Mouse (Mus musculus): ENCODE results near the gene Adamts17.

Adamts17 gene

GRCm38 (mm10) chr7:66929263-66929662 is 89.7 kb downstream of the Adamts17 start:
- no peak for DNase-seq (ENCODE audit: extremely low read depth, low read depth)

GRCm38 (mm10) chr7:66931291-66931690 is 91.8 kb downstream of the Adamts17 start:
- no peak for DNase-seq (ENCODE audit: extremely low read depth, low read depth)

DNA sequence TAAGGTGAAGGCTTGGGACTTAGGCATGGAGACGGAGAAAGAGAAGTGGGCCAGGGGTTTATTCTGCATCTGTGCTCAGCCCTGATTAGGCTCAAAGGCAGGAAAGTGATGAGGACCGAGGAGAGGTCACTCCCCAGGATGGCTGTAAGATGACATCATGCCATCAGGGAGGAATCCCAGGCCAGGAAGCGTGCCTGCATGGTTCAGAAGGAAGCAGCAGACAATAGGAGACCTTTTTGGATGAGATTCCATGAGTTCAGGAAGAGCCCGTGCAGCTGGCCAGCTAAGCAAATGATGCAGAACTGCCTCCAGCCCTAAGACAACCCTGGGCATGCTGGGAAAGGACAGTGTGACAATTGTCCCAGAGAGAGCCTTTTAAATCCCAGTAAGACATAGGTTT is 93.7 kb downstream of the Adamts17 start:
- DNase-seq (ENCODE audit: extremely low read depth, low read depth): no peak

DNA sequence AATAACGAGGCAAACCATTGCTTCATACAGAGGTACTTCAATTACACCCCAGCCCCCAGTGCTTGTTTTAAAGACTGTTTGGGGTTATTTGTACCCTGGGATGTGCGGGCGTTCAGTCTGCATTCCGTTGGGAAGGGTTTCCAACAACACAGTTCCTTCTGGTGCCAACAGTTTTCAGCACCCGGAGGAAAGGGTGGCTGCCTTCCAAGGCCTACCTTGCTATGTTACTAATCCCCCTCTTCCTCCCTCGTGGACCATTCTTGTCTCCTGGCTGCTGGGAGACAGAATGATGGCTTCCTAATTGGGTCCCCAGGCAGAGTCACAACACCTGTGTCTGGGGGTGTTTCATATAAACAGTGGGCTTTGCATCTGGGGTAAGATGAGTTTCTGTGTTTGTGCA is 94.5 kb downstream of the Adamts17 start:
- DNase-seq (ENCODE audit: extremely low read depth, low read depth): no peak

DNA sequence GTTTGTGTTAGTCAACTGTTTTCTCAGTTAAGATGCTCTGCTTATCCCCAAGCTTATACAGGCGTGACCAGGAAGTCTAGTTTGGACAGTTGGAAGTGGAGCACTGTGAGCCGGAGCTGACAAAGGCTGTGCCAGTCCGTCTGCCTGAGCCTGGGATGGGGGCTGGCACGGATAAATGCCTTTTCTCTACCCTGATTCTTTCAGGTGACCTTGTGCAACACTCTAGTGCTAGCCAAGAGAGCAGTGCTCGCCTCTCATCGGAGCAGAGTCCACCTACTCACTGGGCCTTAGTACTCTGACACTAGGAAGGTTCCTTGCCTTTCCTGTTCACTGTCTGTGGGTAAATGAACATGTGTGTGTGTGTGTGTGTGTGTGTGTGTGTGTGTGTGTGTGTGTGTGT is 95.5 kb downstream of the Adamts17 start:
- DNase-seq (ENCODE audit: extremely low read depth, low read depth): no peak

GRCm38 (mm10) chr7:66936042-66936755 is 96.7 kb downstream of the Adamts17 start:
- DNase-seq (ENCODE audit: extremely low read depth, low read depth): no peak

GRCm38 (mm10) chr7:66936911-66937310 is 97.4 kb downstream of the Adamts17 start:
- DNase-seq (ENCODE audit: extremely low read depth, low read depth): no peak

DNA sequence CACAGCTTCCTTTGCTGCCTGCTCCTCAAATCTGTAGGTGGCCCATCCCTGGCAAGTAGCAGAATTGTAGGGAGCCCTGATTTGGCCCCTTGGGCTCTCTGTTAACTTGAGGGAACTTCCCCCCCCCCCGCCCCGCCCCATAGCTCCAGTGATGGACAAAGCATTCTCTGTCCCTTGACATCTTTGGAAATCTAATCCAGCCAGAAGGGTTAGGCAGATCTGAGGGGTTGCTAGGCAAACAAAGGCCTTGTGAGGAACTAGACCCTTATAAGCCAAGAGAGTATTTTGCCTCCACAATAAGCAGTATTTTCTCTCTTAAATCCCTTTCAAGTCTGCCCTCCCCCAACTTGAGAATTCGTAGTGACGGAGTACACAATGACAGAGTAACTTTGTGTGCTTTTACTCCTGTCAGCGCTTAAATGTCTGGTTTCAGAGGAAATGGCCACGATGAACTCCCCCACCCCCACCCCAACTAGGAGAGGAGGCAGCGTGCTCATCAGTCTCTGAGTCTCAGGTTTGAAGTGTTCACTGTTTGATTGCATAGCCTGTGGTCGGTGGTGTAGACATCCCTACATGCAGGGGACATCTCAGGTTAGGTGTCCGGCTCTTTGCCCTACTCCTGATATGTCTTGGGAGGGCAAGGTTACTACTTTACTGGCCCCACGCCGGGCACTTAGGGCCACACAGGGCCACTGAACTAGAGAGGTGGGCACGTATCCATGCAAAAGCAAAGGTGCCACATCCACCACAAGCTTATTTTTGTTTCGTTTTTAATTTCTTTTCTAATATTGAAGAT is 99.7 kb downstream of the Adamts17 start:
- DNase-seq (ENCODE audit: extremely low read depth, low read depth): no peak

DNA sequence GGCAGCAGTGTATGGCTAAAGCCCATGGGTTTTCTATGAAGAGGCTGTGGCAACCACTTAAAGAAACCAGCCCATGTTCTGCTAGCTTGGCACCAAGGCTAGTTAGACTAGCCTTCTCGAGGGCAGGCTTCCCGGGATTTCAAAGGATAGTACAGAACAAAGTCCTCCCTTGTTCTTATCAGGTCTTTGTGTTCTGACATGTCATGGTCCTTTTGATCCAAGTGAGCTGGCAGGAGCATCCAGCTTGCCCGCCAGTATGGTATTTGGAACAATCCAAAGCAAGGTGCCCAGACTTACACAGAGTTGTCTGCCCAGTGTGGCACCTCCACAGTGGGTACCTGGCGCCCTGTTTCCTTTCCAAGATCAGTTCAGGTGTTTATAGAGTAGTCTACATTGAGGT is 101.2 kb downstream of the Adamts17 start:
- no peak for DNase-seq (ENCODE audit: extremely low read depth, low read depth)

- no peak for DNase-seq (ENCODE audit: extremely low read depth, low read depth)
Observed at GRCm38 (mm10) chr7:66949006-66949405, 109.5 kb downstream of the Adamts17 start.

DNA sequence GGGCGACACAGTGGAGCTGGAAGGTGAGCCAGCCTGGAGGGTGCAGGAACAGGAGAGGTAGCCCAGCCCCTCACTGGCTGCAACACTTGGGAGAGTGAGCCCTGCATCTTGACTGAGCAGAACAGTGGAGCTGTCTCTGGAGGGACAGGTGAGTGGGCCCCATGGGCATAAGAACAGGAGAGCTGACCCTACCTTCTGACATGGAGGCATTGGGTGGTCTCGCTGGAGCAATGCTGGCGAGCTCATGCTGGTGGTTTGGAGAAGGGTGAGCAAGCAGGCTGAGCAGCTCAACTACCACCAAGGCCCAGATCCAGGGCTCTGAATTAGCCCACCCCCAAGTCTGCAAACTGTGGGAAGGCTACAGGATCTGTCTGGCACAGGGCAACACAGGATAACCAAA is 113.4 kb downstream of the Adamts17 start:
- no peak for DNase-seq (ENCODE audit: extremely low read depth, low read depth)

GRCm38 (mm10) chr7:66954073-66954472 is 114.5 kb downstream of the Adamts17 start:
- DNase-seq (ENCODE audit: extremely low read depth, low read depth): no peak

DNA sequence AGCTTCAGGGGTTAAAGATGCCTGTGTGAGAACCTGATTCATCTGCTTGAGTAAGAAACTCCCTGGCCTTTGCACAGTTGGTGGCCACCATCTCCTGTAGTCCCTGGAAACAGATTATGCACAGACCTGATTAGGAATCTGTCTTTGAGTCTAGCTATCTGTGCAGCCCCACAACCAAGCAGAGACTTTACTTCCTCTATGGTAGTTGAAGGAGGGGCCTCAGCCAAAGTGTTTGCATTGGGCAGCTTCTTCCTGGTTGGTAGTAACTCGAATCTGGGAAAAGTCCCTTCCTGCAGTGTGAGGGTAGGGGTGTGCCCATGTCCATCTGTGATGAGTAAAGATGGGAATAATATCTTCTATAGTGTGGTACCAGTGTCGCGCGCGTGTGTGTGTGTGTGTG is 115.2 kb downstream of the Adamts17 start:
- no peak for DNase-seq (ENCODE audit: extremely low read depth, low read depth)

GRCm38 (mm10) chr7:66955455-66955919 is 116.0 kb downstream of the Adamts17 start:
- no peak for DNase-seq (ENCODE audit: extremely low read depth, low read depth)

- no peak for DNase-seq (ENCODE audit: extremely low read depth, low read depth)
Observed at GRCm38 (mm10) chr7:66955978-66956377, 116.4 kb downstream of the Adamts17 start.

GRCm38 (mm10) chr7:66957764-66958163 is 118.2 kb downstream of the Adamts17 start:
- DNase-seq (ENCODE audit: extremely low read depth, low read depth): no peak

DNA sequence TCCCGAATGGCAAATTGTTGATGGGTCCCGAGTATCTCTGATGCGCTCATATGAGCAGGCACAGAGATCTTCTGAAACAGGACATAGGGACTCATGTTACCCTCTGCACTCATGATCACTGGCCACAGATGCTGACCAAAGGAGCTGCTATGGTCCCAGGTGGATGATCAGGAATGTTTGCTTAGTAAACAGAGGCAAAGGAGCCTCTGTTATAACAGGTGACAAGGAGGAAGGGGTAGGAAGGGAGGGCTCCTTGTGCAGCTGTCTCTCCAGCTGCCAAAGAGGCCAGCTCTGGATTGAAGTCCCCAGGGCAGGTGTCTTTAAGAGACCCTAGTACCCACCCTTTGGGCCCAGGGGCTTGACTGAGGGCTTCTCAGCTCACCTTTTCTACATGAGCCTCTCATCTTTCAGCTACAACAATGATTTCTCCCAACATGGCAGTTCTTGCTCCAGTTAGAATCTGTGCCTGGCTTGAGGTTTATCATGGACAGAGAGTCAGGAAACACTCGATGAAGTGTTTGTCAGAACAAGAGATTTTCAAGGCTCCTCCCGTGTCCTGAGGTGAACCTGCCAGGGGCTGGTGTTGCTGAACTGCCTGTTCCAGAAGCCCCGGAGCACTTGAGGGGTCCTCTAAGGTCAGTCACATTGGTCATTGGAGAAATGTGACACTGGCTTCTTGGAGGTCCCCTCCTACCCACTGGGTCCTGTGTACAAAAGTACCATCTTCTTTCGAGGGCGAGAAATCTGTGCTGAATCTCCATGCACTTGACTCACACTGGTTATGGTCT is 120.9 kb downstream of the Adamts17 start:
- no peak for DNase-seq (ENCODE audit: extremely low read depth, low read depth)

GRCm38 (mm10) chr7:66962736-66963135 is 123.2 kb downstream of the Adamts17 start:
- no peak for DNase-seq (ENCODE audit: extremely low read depth, low read depth)

DNA sequence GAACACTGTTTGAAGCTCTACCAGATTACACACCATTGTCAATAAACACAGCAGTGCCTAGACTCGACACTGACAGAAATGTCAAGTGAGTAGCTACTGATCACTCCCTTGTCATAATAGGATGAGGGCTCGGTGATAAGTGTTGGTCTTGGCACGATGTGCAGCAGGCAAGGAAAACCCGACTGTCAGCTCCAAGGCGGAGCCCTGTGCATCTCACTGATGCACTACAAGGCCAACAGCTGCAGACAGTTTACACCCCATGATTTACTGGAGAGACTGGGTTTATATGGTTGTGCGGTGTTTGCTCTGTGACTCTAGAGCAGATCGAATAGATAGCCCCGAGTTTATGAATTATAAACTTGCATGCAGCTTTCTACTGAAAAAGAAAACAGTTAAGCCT is 124.0 kb downstream of the Adamts17 start:
- no peak for DNase-seq (ENCODE audit: extremely low read depth, low read depth)

GRCm38 (mm10) chr7:66966541-66967205 is 127.1 kb downstream of the Adamts17 start:
- DNase-seq (ENCODE audit: extremely low read depth, low read depth): no peak

DNA sequence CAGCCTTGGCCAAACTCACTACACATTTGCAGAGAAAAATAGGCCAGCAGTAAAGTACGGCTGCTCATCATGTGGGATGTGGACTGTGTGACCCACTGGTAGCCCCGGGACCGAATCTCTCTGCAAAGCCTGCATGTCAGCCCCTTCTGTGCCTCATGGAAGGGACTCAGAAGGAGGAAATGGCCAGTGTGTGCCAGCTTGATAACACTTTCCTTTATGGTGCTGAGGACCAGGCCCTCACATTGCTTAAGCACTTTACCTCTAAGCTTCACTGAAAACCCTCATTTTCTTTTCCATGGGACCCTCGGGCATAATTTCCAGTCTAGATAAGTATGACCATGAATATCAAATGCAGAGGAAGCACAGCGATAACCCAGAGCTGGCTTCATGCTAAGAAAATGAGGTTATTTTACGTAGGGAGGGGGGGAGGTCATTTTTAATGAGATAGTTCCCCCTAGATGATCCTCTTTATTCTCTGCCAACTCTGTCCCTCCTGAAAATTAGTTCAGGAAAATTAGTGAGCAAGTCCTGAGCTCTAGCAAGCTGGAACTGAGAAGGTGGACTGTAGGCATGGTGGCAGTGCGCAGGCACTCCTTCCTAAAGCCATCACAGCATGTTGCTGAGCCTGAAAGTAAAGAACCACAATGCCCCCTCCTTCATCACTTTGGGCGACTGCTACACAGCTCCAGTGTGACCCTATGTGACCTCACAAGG is 127.8 kb downstream of the Adamts17 start:
- DNase-seq (ENCODE audit: extremely low read depth, low read depth): no peak

Measured in MEL-GATA-1-ER (cell line).